Mouse (Mus musculus) heart, postnatal 14 days (tissue): Measurements from ENCODE around the gene Arrdc5. TPM values are rescaled to one million over a fixed set of nuclear protein-coding genes. Genes with fewer than 3 reads are reported as not detected.
"Not testable (repeated sequence)": the region's sequence is repeated elsewhere in the genome, so short reads cannot be mapped to it uniquely, and the experiment has no call there.

Experiments
- DNase-seq, 2 experiments: peaks; one replicate each; pipeline ENCODE4 v3.0.0; 2021 to 2022
- intact Hi-C: fragments of 180-260 bp; cut with DNase I; formaldehyde crosslinking; loops from one replicate; pipeline ENCODE4 v1.15.1; 2025
- total RNA-seq, 2 experiments: library from RNA; stranded (reverse); gene quantifications; 2 replicates each; pipeline ENCODE4 v1.2.3; 2021

Gene Arrdc5
- total RNA-seq, 2 experiments from 2014 or later, result 0.36 TPM; not detected in 1

GRCm38 (mm10) chr17:56279481-56280155 lies 20.5 kb downstream of the Arrdc5 start:
- intact Hi-C loops, result no loop called here
- peak; percentile 60 to 68 for DNase-seq

- no peak for DNase-seq
- intact Hi-C loops, result no loop called here
Observed at GRCm38 (mm10) chr17:56278340-56278739, 21.7 kb downstream of the Arrdc5 start.

- no peak for DNase-seq
Observed at GRCm38 (mm10) chr17:56277567-56277893, 22.6 kb downstream of the Arrdc5 start.

GRCm38 (mm10) chr17:56276643-56277566 lies 23.2 kb downstream of the Arrdc5 start, which contains the start of gene Ticam1:
Ticam1 (minus strand) TSS chr17:56276786.
- intact Hi-C loops, result loop anchor here (2.0 kb wide), 1 partner anchor 14 kb away; no protein-coding TSS in a partner anchor
- DNase-seq, result peak; percentile 89 to 90

More at GRCm38 (mm10) chr17:56277567-56277893, 22.6 kb downstream of the Arrdc5 start:
- intact Hi-C loops, result loop anchor here (2.0 kb wide), 1 partner anchor 13 kb away; no protein-coding TSS in a partner anchor

- intact Hi-C loops, result loop anchor here (2.0 kb wide), 1 partner anchor 15 kb away; no protein-coding TSS in a partner anchor
- DNase-seq, result no peak
Observed at GRCm38 (mm10) chr17:56275842-56276480, 24.1 kb downstream of the Arrdc5 start.

- intact Hi-C loops, result no loop called here
- DNase-seq, result no peak
Observed at GRCm38 (mm10) chr17:56273986-56274385, 26.1 kb downstream of the Arrdc5 start.

GRCm38 (mm10) chr17:56273482-56273881 lies 26.6 kb downstream of the Arrdc5 start:
- intact Hi-C loops, result no loop called here
- peak in 1 of 2 experiments; percentile 2 for DNase-seq

GRCm38 (mm10) chr17:56272644-56273043 lies 27.4 kb downstream of the Arrdc5 start:
- peak in 1 of 2 experiments; percentile 9 for DNase-seq
- intact Hi-C loops, result no loop called here

- intact Hi-C loops, result no loop called here
- DNase-seq, result no peak
Observed at GRCm38 (mm10) chr17:56271609-56272253, 28.4 kb downstream of the Arrdc5 start.

- DNase-seq, result peak in 1 of 2 experiments; percentile 6
- intact Hi-C loops, result no loop called here
Observed at GRCm38 (mm10) chr17:56269741-56270140, 30.3 kb downstream of the Arrdc5 start.

- DNase-seq, result peak; percentile 40 to 63
- intact Hi-C loops, result no loop called here
Observed at GRCm38 (mm10) chr17:56269153-56269630, 30.9 kb downstream of the Arrdc5 start.

GRCm38 (mm10) chr17:56266271-56266670 lies 33.8 kb downstream of the Arrdc5 start:
- intact Hi-C loops, result no loop called here
- no peak for DNase-seq

GRCm38 (mm10) chr17:56265869-56266268 lies 34.2 kb downstream of the Arrdc5 start:
- DNase-seq, result no peak
- intact Hi-C loops, result no loop called here

GRCm38 (mm10) chr17:56265011-56265410 lies 35.1 kb downstream of the Arrdc5 start:
- intact Hi-C loops, result no loop called here
- no peak for DNase-seq

- intact Hi-C loops, result no loop called here
Observed at GRCm38 (mm10) chr17:56264020-56264419, 36.1 kb downstream of the Arrdc5 start.

GRCm38 (mm10) chr17:56262645-56263094 lies 37.4 kb downstream of the Arrdc5 start:
- peak; percentile 53 to 69 for DNase-seq
- intact Hi-C loops, result no loop called here

More at GRCm38 (mm10) chr17:56264020-56264419, 36.1 kb downstream of the Arrdc5 start:
- DNase-seq, result peak; percentile 80 to 88

- intact Hi-C loops, result no loop called here
- peak; percentile 48 to 61 for DNase-seq
Observed at GRCm38 (mm10) chr17:56261166-56261565, 38.9 kb downstream of the Arrdc5 start.

- intact Hi-C loops, result loop anchor here (10.0 kb wide), 1 partner anchor 305 kb away; the partner anchor contains the start of genes Ebi3 and Yju2
Observed at GRCm38 (mm10) chr17:56259301-56260037, 40.6 kb downstream of the Arrdc5 start.

GRCm38 (mm10) chr17:56258812-56259211 lies 41.3 kb downstream of the Arrdc5 start:
- intact Hi-C loops, result loop anchor here (10.0 kb wide), 1 partner anchor 304 kb away; the partner anchor contains the start of genes Ebi3 and Yju2
- not testable (repeated sequence) for DNase-seq

More at GRCm38 (mm10) chr17:56259301-56260037, 40.6 kb downstream of the Arrdc5 start:
- no peak for DNase-seq
